Mouse (Mus musculus): Measurements from ENCODE around the gene Gramd4. TPM values are rescaled to one million over a fixed set of nuclear protein-coding genes. Genes with fewer than 3 reads are reported as not detected.

Gramd4 gene
- total RNA-seq, 1 experiment, result 24.5 TPM

DNA sequence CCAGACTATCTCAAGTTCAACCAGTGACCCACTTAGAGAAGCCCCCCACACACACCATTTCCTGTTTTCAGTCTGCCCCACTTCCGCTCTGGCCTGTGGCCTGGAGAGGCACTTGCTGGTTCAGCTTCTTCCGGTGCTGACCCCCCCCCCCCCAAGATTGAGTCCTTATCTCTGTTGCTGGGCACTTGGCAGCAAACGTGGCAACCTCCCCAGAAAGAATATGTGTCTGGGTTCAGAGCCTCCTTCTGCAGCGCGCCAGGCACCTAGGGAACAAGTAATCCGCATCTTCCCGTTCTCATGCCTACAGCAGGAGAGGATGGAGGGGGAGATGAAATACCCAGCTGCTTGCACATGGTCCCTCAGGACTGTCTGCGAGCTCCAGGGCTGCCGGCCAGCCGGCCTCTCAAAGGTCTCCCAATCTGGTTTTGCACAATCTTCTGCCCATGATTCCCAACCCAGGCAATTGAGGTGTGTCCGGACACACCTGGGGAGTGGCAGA, 124.5 kb downstream of the Gramd4 start:
- 0 out of 4 replicates have a peak overlapping the region, but pooled peaks of 1 of the 2 experiments have one; percentile 12 for H3K4me3 ChIP-seq (ENCODE audit: insufficient read depth in 1 of 2, low read depth in 1 of 2, low read length in 2 of 2, poor library complexity in 1 of 2, severe bottlenecking in 1 of 2)

GRCm38 (mm10) chr15:86182646-86183045, 125.2 kb downstream of the Gramd4 start:
- no peaks in the 10 kb centered on the region for H3K9me3 ChIP-seq (ENCODE audit: control insufficient read depth, insufficient read depth, low read depth, low read length)
- H3K4me1 ChIP-seq (ENCODE audit: control insufficient read depth in 2 of 2, insufficient read depth in 2 of 2, low read length in 2 of 2, poor library complexity in 1 of 2), result peaks cover 0 to 18% of the 10 kb centered on the region in 2 experiments; a peak in 2 of 4 replicates
- DNase-seq (ENCODE audit: low read depth, low spot score), result no peak
- no peak overlapping the region for H3K9ac ChIP-seq (ENCODE audit: insufficient read depth, low read depth, low read length, poor library complexity, severe bottlenecking)
- in situ Hi-C loops (cut with MboI; ENCODE audit: low sequenced_read_pairs in 2 of 2, unreplicated experiment in 2 of 2), result no loop called here
- H3K4me3 ChIP-seq (ENCODE audit: insufficient read depth in 1 of 2, low read depth in 1 of 2, low read length in 2 of 2, poor library complexity in 1 of 2, severe bottlenecking in 1 of 2), result no peak overlapping the region
- no peaks in the 10 kb centered on the region for H3K36me3 ChIP-seq (ENCODE audit: control insufficient read depth, insufficient read depth, low read length, poor library complexity, severe bottlenecking)
- no peak overlapping the region for H3K27ac ChIP-seq (ENCODE audit: insufficient read depth, low read depth, low read length, poor library complexity, severe bottlenecking)
- TF ChIP-seq ZC3H11A (IDR thresholded peaks at IDR 0.05; ENCODE audit: borderline replicate concordance, low read depth, low read length) (no peak), MAFK (IDR thresholded peaks at IDR 0.05; ENCODE audit: insufficient read depth, low read depth, low read length) (no peak), CHD2 (IDR thresholded peaks at IDR 0.05; ENCODE audit: low read depth, low read length) (no peak), HCFC1 (IDR thresholded peaks at IDR 0.05; ENCODE audit: borderline replicate concordance, insufficient read depth, low read length) (no peak), ZNF384 (IDR thresholded peaks at IDR 0.05; ENCODE audit: low read depth, low read length) (no peak)

More for the DNA sequence above, 124.5 kb downstream of the Gramd4 start:
- no peak for DNase-seq (ENCODE audit: low read depth, low spot score)
- Histone ChIP-seq H3K9ac (ENCODE audit: insufficient read depth, low read depth, low read length, poor library complexity, severe bottlenecking) (no peak overlapping the region), H3K36me3 (ENCODE audit: control insufficient read depth, insufficient read depth, low read length, poor library complexity, severe bottlenecking) (no peaks in the 10 kb centered on the region), H3K27ac (ENCODE audit: insufficient read depth, low read depth, low read length, poor library complexity, severe bottlenecking) (no peak overlapping the region), H3K9me3 (ENCODE audit: control insufficient read depth, insufficient read depth, low read depth, low read length) (no peaks in the 10 kb centered on the region), H3K4me1 (ENCODE audit: control insufficient read depth in 2 of 2, insufficient read depth in 2 of 2, low read length in 2 of 2, poor library complexity in 1 of 2) (peaks cover 0 to 20% of the 10 kb centered on the region in 2 experiments; a peak in 2 of 4 replicates)
- TF ChIP-seq HCFC1 (IDR thresholded peaks at IDR 0.05; ENCODE audit: borderline replicate concordance, insufficient read depth, low read length) (no peak), ZC3H11A (IDR thresholded peaks at IDR 0.05; ENCODE audit: borderline replicate concordance, low read depth, low read length) (no peak), MAFK (IDR thresholded peaks at IDR 0.05; ENCODE audit: insufficient read depth, low read depth, low read length) (no peak)
- in situ Hi-C loops (cut with MboI; ENCODE audit: low sequenced_read_pairs in 2 of 2, unreplicated experiment in 2 of 2), result no loop called here

DNA sequence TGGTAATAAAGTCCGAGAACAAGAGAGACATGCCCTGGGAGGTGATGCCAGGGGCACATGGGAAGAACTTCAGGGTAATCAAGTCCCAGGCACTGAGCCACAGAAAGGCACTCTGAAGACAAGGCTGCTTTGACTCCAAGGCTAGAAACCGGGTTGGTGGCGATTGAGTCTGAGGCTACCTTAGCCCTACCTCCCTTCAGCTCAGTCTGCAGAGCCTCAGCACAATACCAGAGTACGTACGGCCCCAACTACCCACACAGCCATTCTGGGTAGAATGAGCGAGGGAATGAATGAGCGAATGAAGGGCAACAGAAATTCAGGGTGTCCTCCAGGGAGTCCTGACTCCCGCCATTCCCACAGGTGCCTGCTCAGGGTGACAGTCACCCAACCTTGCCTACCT, 126.0 kb downstream of the Gramd4 start:
- Histone ChIP-seq H3K4me1 (ENCODE audit: control insufficient read depth in 2 of 2, insufficient read depth in 2 of 2, low read length in 2 of 2, poor library complexity in 1 of 2) (peaks cover 0 to 18% of the 10 kb centered on the region in 2 experiments; a peak in 2 of 4 replicates), H3K4me3 (ENCODE audit: insufficient read depth in 1 of 2, low read depth in 1 of 2, low read length in 2 of 2, poor library complexity in 1 of 2, severe bottlenecking in 1 of 2) (no peak overlapping the region), H3K27ac (ENCODE audit: insufficient read depth, low read depth, low read length, poor library complexity, severe bottlenecking) (no peak overlapping the region), H3K9me3 (ENCODE audit: control insufficient read depth, insufficient read depth, low read depth, low read length) (no peaks in the 10 kb centered on the region), H3K36me3 (ENCODE audit: control insufficient read depth, insufficient read depth, low read length, poor library complexity, severe bottlenecking) (no peaks in the 10 kb centered on the region), H3K9ac (ENCODE audit: insufficient read depth, low read depth, low read length, poor library complexity, severe bottlenecking) (no peak overlapping the region)
- in situ Hi-C loops (cut with MboI; ENCODE audit: low sequenced_read_pairs in 2 of 2, unreplicated experiment in 2 of 2), result no loop called here
- no peak for DNase-seq (ENCODE audit: low read depth, low spot score)
- TF ChIP-seq ZC3H11A (IDR thresholded peaks at IDR 0.05; ENCODE audit: borderline replicate concordance, low read depth, low read length) (no peak), ZNF384 (IDR thresholded peaks at IDR 0.05; ENCODE audit: low read depth, low read length) (no peak), MAFK (IDR thresholded peaks at IDR 0.05; ENCODE audit: insufficient read depth, low read depth, low read length) (no peak), CHD2 (IDR thresholded peaks at IDR 0.05; ENCODE audit: low read depth, low read length) (no peak), HCFC1 (IDR thresholded peaks at IDR 0.05; ENCODE audit: borderline replicate concordance, insufficient read depth, low read length) (no peak)

DNA sequence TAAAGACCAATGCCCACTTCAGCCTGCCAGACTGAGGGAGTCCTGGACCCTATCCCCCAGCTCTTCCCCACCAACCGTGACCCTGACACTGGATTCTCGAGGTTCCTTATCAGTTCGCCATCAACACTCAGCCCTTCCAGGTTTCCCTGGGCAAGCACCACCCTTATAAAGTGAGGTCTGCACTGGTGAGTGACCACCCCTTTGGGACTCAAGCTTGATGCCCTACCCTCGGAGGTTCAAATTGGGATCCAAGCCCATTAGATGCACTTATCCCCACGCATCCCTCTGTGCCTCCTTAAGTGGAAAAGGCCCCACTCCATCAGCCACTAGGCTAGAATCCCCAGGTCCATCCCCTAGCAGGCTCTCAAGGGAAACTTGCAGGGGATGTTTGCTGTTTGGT, 126.6 kb downstream of the Gramd4 start:
- in situ Hi-C loops (cut with MboI; ENCODE audit: low sequenced_read_pairs in 2 of 2, unreplicated experiment in 2 of 2), result no loop called here
- Histone ChIP-seq H3K4me3 (ENCODE audit: insufficient read depth in 1 of 2, low read depth in 1 of 2, low read length in 2 of 2, poor library complexity in 1 of 2, severe bottlenecking in 1 of 2) (no peak overlapping the region), H3K36me3 (ENCODE audit: control insufficient read depth, insufficient read depth, low read length, poor library complexity, severe bottlenecking) (no peaks in the 10 kb centered on the region), H3K9me3 (ENCODE audit: control insufficient read depth, insufficient read depth, low read depth, low read length) (no peaks in the 10 kb centered on the region), H3K4me1 (ENCODE audit: control insufficient read depth in 2 of 2, insufficient read depth in 2 of 2, low read length in 2 of 2, poor library complexity in 1 of 2) (peaks cover 0 to 18% of the 10 kb centered on the region in 2 experiments; a peak in 2 of 4 replicates), H3K9ac (ENCODE audit: insufficient read depth, low read depth, low read length, poor library complexity, severe bottlenecking) (no peak overlapping the region), H3K27ac (ENCODE audit: insufficient read depth, low read depth, low read length, poor library complexity, severe bottlenecking) (no peak overlapping the region)
- TF ChIP-seq MAFK (IDR thresholded peaks at IDR 0.05; ENCODE audit: insufficient read depth, low read depth, low read length), result no peak
- TF ChIP-seq CHD2 (IDR thresholded peaks at IDR 0.05; ENCODE audit: low read depth, low read length), result no peak
- no peak for DNase-seq (ENCODE audit: low read depth, low spot score)

Measured in ES-E14 (cell line).